Mouse (Mus musculus): Measurements from ENCODE around the gene Enpep.

GRCm38 (mm10) chr3:129321585-129321984 lies 10.9 kb downstream of the Enpep start:
- TF ChIP-seq CTCF (IDR thresholded peaks at IDR 0.05; ENCODE audit: low read depth, low read length) (no peak), POLR2A (IDR thresholded peaks at IDR 0.05; ENCODE audit: borderline replicate concordance, low read depth, low read length) (no peak)
